Mouse (Mus musculus): Measurements from ENCODE around the gene Thsd1. TPM values are rescaled to one million over a fixed set of nuclear protein-coding genes. Genes with fewer than 3 reads are reported as not detected.
"Not testable (repeated sequence)": the region's sequence is repeated elsewhere in the genome, so short reads cannot be mapped to it uniquely, and the experiment has no call there.

The Thsd1 gene
- polyA plus RNA-seq, 1 experiment from 2014 or later: 2.6 TPM

DNA sequence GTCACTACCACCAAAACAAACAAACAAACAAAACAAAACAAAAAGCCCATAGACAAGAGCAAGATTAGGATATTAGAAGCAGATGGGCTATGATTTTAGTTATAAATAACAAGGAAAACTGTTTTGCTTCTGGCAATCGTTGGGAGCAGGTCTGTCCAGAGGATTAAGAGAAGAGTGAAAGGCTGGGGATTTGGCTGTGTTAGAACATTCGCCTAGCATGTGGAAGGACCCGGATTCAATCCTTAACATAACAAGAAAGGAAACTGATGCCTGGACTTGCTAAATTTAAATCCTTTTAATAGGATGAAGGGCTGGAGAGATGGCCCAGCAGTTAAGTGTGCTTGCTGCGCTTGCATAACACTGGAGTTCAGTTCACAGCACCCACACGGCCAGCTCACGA, 37.2 kb downstream of the Thsd1 start:
- no peak for DNase-seq (ENCODE audit: low spot score)

DNA sequence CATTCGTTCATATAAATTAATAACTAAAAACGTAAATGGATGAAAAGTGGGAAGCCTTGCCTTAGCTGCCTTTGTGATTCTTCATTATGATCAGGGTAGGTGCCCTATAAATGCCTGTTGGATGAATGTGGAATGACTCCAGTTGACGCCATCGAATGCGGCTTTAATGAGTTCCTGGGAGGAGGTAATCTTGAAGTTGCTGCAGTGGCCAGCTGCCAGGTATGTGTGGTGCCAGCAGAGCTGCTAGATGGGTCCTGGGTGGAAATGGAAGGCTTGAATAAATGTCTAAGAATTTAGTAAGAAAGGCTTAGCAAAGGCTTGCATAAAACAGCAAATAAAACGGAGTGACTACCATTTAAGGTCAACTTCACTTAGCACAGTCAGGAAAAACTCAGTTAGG, 37.7 kb downstream of the Thsd1 start:
- no peak for DNase-seq (ENCODE audit: low spot score)

DNA sequence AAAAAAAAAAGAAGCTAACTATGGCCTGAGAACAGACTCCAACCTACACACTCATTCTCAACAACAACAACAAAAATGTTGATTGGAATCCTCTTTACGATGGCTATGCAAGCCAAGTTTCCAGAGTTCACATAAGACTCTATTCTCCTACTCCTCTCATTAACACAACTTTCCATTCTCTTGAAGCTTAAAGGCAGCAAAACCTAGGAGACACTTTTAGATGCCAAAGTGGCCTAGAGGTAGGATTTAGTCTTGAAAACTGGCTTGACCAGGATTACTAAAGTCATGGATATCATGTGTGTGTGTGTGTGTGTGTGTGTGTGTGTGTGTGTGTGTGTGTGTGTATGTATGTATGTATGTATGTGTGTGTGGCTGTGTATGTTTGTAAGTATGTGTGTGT, 38.1 kb downstream of the Thsd1 start:
- DNase-seq (ENCODE audit: low spot score): no peak

DNA sequence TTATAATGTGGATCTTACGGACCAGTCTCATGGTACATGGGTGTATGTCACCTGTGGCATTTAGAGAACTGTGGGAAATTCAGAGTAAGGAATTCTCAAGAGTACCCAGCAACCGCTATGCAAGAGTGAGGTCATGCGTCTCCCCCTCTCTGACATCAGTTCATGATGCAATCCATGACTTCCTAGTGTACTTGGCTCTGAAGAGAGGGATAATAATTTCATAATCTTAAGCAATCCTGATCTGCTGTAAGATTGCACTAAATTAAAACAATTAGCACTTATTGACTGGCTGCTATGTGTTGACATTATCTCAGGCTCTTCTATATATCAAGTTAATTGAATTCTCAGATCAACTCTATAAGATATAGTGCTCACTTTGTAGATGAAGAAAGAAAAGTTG, 39.7 kb downstream of the Thsd1 start:
- DNase-seq (ENCODE audit: low spot score): no peak

DNA sequence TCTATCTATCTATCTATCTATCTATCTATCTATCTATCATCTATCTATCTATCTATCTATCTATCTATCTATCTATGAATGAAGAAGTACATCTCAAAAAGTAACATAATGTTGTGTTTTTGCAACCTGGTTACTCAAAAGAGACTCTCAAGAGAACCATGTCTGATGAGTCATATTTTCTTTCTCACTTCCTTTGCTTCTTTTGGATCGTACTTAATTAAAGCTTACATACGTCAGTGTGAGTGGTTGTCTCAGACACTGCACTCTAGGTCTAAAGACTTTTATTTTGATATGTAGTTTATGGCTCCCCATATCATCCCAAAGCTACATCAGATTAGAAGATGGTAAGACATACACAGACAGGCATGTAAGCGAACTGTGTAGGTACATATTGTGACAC, 46.0 kb downstream of the Thsd1 start:
- DNase-seq (ENCODE audit: low spot score): no peak

DNA sequence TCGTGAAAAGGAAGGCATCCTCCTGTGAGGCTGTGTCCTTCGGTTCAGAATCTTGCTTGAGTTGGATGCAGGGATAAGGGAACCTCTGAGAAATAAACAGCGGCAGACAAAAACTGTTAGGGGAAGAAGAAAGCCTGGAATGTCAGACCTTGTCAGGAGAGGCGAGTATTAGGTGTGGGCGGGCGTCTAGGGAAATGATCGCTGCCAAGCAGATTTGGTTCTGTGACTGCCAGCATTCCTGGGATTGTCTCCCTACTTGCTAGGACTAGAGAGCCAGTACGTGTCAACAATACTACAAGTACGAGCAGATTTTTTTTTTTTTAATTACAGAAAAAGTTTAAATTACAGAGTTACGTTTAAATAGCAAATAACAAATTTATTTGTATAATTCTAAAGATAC, 47.5 kb downstream of the Thsd1 start:
- no peak for DNase-seq (ENCODE audit: low spot score)

DNA sequence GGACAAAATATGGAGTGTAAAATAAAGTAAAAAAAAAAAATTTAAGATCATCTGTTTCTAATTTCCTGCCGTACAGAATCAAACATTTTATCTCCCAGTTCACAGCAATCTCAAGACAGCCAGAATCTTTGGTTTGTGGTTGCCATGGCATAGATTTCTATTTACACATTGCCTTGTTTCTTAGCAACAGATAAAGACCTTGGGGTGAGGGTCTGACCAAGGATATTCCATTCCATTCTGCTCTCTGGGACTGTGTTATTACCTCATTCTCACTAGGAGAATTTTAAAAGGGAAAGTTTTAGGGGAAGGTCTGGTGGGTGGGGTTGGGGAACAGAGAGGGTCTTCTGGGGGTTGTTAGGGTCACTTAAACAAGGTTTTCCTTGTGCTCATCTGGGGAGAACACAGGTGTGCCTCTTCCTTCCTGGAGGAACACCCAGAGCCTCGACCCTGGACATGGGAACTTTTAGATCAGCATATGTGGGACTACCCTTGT, 55.9 kb downstream of the Thsd1 start, which contains the start of gene Tpte:
Tpte (plus strand) TSS at position 443 of the 493 bp plus-strand sequence.
- no peak for DNase-seq (ENCODE audit: low spot score)

DNA sequence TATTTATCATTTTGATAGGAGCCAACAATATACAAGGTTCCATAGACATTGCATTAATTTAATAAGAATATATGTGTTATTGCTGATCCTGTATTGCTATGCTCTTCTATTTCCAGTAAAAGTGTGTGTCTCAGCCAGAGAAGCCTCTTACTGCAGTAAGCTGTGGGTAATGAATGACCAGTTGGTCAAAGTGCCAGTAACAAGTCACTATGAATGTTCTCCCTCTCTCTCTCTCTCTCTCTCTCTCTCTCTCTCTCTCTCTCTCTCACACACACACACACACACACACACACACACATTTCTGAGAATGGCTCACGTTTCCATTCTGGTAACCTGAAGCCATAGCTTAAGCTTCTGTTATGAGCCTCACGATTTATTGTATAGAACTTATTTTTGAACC, 75.2 kb downstream of the Thsd1 start:
- DNase-seq (ENCODE audit: low spot score): no peak

DNA sequence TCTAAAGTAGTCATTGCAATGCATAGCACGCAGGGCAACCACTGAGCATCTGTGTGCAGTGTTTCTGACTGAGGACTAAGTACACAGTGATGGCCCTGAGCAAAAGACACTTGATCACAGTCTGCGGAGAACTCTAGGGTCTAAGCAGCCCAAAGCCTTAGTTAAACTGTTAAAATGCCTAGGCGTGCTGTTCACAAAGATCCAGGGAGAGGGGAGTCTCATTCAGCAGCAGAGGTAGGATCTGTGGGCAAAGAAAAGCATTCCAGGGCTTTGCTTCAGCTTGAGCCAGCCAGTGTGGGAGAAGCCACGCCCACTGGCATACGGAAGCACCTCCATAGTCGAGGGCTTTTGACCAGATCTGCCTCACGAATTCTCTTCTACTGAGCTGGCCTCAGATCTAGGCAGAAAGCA, 75.8 kb downstream of the Thsd1 start:
- no peak for DNase-seq (ENCODE audit: low spot score)

DNA sequence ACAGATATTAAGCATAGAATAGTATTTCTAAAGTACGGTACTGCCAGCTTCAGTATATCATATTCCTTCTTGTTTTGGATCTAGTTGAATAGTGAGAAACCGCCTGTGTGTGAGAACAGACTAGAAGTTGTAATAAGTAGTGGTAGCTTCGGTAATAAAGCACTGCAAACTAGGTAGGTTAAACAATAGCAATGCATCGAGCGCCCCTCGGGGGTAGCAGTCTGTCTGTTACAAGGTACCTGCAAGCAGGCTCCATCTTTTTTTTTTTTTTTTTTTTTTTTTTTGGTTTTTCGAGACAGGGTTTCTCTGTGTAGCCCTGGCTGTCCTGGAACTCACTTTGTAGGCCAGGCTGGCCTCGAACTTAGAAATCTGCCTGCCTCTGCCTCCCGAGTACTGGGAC, 76.9 kb downstream of the Thsd1 start:
- DNase-seq (ENCODE audit: low spot score): not testable (repeated sequence)

DNA sequence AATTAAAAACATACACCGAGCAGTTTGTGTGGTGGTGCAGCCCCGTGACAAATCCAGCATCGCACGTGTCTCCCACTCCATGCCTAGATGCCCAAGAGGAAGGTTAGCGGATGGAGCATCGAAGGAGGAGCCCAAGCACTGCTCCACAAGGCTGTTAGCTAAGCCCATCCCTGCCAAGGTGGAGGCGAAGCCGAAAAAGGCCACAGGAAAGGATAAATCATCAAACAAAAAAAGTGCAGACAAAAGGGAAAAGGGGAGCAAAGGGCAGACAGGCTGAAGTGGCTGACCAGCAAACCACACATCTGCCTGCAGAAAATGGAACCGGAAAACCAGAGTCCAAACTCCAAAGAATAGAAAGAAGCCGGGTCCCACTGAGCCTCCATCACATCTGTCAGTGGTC, 79.9 kb downstream of the Thsd1 start:
- DNase-seq (ENCODE audit: low spot score): no peak

Other genes with a start within 250 kb of the Thsd1 start
- gene Atp7b, start 167.0 kb upstream of the Thsd1 start, polyA plus RNA-seq (2015; fragmentation: Nextera tagmentation; extraction: Ambion mirVana): 2.3 and 2.4 TPM in 2 replicates
- gene Alg11, start 166.6 kb upstream of the Thsd1 start, polyA plus RNA-seq (2015; fragmentation: Nextera tagmentation; extraction: Ambion mirVana): 15.4 and 16.5 TPM in 2 replicates
- gene Nek5, start 102.3 kb upstream of the Thsd1 start, polyA plus RNA-seq (2015; fragmentation: Nextera tagmentation; extraction: Ambion mirVana): 0.23 TPM in 1 of 2 replicates, not detected in the other
- 4.5 and 4.7 TPM in 2 replicates for gene Nek3, start 60.9 kb upstream of the Thsd1 start, polyA plus RNA-seq (2015; fragmentation: Nextera tagmentation; extraction: Ambion mirVana)
- 34.7 and 37.7 TPM in 2 replicates for gene Ckap2, start 41.5 kb upstream of the Thsd1 start, polyA plus RNA-seq (2015; fragmentation: Nextera tagmentation; extraction: Ambion mirVana)
- 38.9 and 39.0 TPM in 2 replicates for gene Vps36, start 34.5 kb upstream of the Thsd1 start, polyA plus RNA-seq (2015; fragmentation: Nextera tagmentation; extraction: Ambion mirVana)
- not detected in 2 replicates for gene Tpte, start 56.1 kb downstream of the Thsd1 start, polyA plus RNA-seq (2015; fragmentation: Nextera tagmentation; extraction: Ambion mirVana)
- gene Slc25a15, start 171.3 kb downstream of the Thsd1 start, polyA plus RNA-seq (2015; fragmentation: Nextera tagmentation; extraction: Ambion mirVana): 11.5 and 11.8 TPM in 2 replicates
- 42.4 and 42.6 TPM in 2 replicates for gene Mrps31, start 184.0 kb downstream of the Thsd1 start, polyA plus RNA-seq (2015; fragmentation: Nextera tagmentation; extraction: Ambion mirVana)